Mouse (Mus musculus) intestine, embryonic 16.5 days (tissue): ENCODE results near the gene Mrgprb1. TPM values are rescaled to one million over a fixed set of nuclear protein-coding genes. Genes with fewer than 3 reads are reported as not detected.
"Not testable (repeated sequence)": the region's sequence is repeated elsewhere in the genome, so short reads cannot be mapped to it uniquely, and the experiment has no call there.

Source experiments
- ATAC-seq: fragments of 200-750 bp; cut with Nextera tagmentation; 2 replicates; pipeline ENCODE4 v1.8.0; 2017; ENCODE audit warnings: moderate TSS enrichment, moderate library complexity
- H3K27ac ChIP-seq: fragments of 300-500 bp; sonication (generic); 2 replicates; pipeline ENCODE4 v1.5.1; 2014; ENCODE audit warnings: mild to moderate bottlenecking, low read length
- H3K27me3 ChIP-seq: fragments of 300-500 bp; sonication (generic); replicated peaks from 2 replicates; pipeline ENCODE4 v1.6.1; 2014; ENCODE audit warnings: low read length, control low read depth, mixed read lengths; ENCODE audit not compliant: control insufficient read depth, insufficient read depth
- H3K36me3 ChIP-seq: fragments of 300-500 bp; sonication (generic); 2 replicates; pipeline ENCODE4 v1.6.1; 2014; ENCODE audit warnings: low read length, control low read depth; ENCODE audit not compliant: control insufficient read depth, insufficient read depth
- H3K4me1 ChIP-seq: fragments of 300-500 bp; sonication (generic); 2 replicates; pipeline ENCODE4 v1.6.1; 2014; ENCODE audit warnings: low read length, control low read depth, mixed read lengths; ENCODE audit not compliant: control insufficient read depth, insufficient read depth
- H3K4me2 ChIP-seq: fragments of 300-500 bp; sonication (generic); 2 replicates; pipeline ENCODE4 v1.6.1; 2014; ENCODE audit warnings: low read depth, low read length, control low read depth
- H3K4me3 ChIP-seq: fragments of 300-500 bp; sonication (generic); 2 replicates; pipeline ENCODE4 v1.5.1; 2014; ENCODE audit warnings: mild to moderate bottlenecking, low read length
- H3K9ac ChIP-seq: fragments of 300-500 bp; sonication (generic); 2 replicates; pipeline ENCODE4 v1.6.1; 2014; ENCODE audit warnings: low read depth, low read length
- H3K9me3 ChIP-seq: fragments of 300-500 bp; sonication (generic); 2 replicates; pipeline ENCODE4 v1.6.1; 2016; ENCODE audit warnings: low read length, control low read depth; ENCODE audit not compliant: control insufficient read depth
- WGBS: fragments of 180-500 bp; shearing (Covaris S2); extraction: QIAGEN DNeasy Blood & Tissue Kit; methylation state at CpG from one replicate; pipeline ENCODE4 v1.1.7; 2014; 5-methylcytosine and 5-hydroxymethylcytosine counted together
- polyA plus RNA-seq: library from polyadenylated mRNA; unstranded; fragments of >200 nt; fragmentation: Nextera tagmentation; extraction: Ambion mirVana; gene quantifications from 2 replicates; pipeline ENCODE4 v1.2.1, GENCODE M21; 2015

Mrgprb1 gene
- polyA plus RNA-seq: not detected in 2 replicates

GRCm38 (mm10) chr7:48456242-48456641 lies at the start of gene Mrgprb1:
Gene Mrgprb1 (minus strand): TSS chr7:48456342.
- Histone ChIP-seq H3K4me1 (no peaks in the 10 kb centered on the region), H3K27ac (no peak within 1 kb of the TSS), H3K9me3 (no peaks in the 10 kb centered on the region; the same call in 1 of the 2 replicates), H3K4me2 (no peak within 1 kb of the TSS), H3K4me3 (no peak within 1 kb of the TSS), H3K9ac (no peak within 1 kb of the TSS), H3K27me3 (no peaks in the 10 kb centered on the region), H3K36me3 (no peaks in the 10 kb centered on the region)
- 81% methylated on average over 3 of the region's 3 CpGs for WGBS
- no peak for ATAC-seq

GRCm38 (mm10) chr7:48499221-48499620 lies 43.1 kb upstream of the Mrgprb1 start, which contains the start of gene Mrgprx2:
Gene Mrgprx2 (minus strand): TSS chr7:48499321.
- no peaks in the 10 kb centered on the region for H3K36me3 ChIP-seq
- H3K4me1 ChIP-seq: no peaks in the 10 kb centered on the region
- H3K9me3 ChIP-seq: no peaks in the 10 kb centered on the region
- no peak for ATAC-seq
- no peak within 1 kb of the TSS for H3K27ac ChIP-seq
- no peak within 1 kb of the TSS for H3K9ac ChIP-seq
- no peak within 1 kb of the TSS for H3K4me3 ChIP-seq
- H3K27me3 ChIP-seq: no peaks in the 10 kb centered on the region
- H3K4me2 ChIP-seq: no peak within 1 kb of the TSS

GRCm38 (mm10) chr7:48436581-48436980 lies 19.6 kb downstream of the Mrgprb1 start:
- no peak for ATAC-seq
- WGBS: 54% methylated on average over 3 of the region's 3 CpGs
- Histone ChIP-seq H3K27me3 (no peaks in the 10 kb centered on the region), H3K9me3 (no peaks in the 10 kb centered on the region), H3K4me2 (no peak overlapping the region), H3K36me3 (no peaks in the 10 kb centered on the region), H3K9ac (no peak overlapping the region), H3K27ac (no peak overlapping the region), H3K4me1 (no peaks in the 10 kb centered on the region), H3K4me3 (no peak overlapping the region)

GRCm38 (mm10) chr7:48435936-48436335 lies 20.2 kb downstream of the Mrgprb1 start:
- not testable (repeated sequence) for ATAC-seq, H3K9me3 ChIP-seq, H3K36me3 ChIP-seq, H3K4me1 ChIP-seq, H3K27ac ChIP-seq, H3K4me3 ChIP-seq, H3K9ac ChIP-seq, H3K27me3 ChIP-seq, H3K4me2 ChIP-seq
- WGBS: 79% methylated on average over 3 of the region's 3 CpGs

Other genes starting within 250 kb of the Mrgprb1 start
- not detected in 2 replicates for gene Mrgprb8, start 67.8 kb downstream of the Mrgprb1 start, polyA plus RNA-seq
- gene Mrgprx2, start 43.0 kb upstream of the Mrgprb1 start, polyA plus RNA-seq: not detected in 2 replicates
- not detected in 2 replicates for gene Mrgprb2, start 101.7 kb upstream of the Mrgprb1 start, polyA plus RNA-seq
- gene Mrgprb3, start 187.5 kb upstream of the Mrgprb1 start, polyA plus RNA-seq: not detected in 2 replicates